Mouse (Mus musculus): ENCODE data around the gene Mapk13. TPM values are rescaled to one million over a fixed set of nuclear protein-coding genes. Genes with fewer than 3 reads are reported as not detected.
A peak's percentile ranks its signal among the peaks of the same experiment; 100 is the strongest.
"Not testable (repeated sequence)": the region's sequence is repeated elsewhere in the genome, so short reads cannot be mapped to it uniquely, and the experiment has no call there.

Gene Mapk13
- 211 and 220 TPM in 2 replicates for polyA plus RNA-seq (2015; fragmentation: Nextera tagmentation; extraction: Ambion mirVana)

- no peaks in the 10 kb centered on the region for H3K36me3 ChIP-seq (ENCODE audit: control insufficient read depth, insufficient read depth, low read length)
- TF ChIP-seq EP300 (optimal IDR thresholded peaks at IDR 0.05): no peak
- no peak for TF ChIP-seq CTCF (IDR thresholded peaks at IDR 0.05; ENCODE audit: low read depth)
- peak within 1 kb of the TSS; percentile 83 for H3K4me2 ChIP-seq (replicated peaks; ENCODE audit: low read depth)
- DNase-seq (ENCODE audit: low spot score) (peak; percentile 90), ATAC-seq (ENCODE audit: low FRiP score, low TSS enrichment) (peak; percentile 66)
- H3K4me3 ChIP-seq (ENCODE audit: low read depth, low read length): peak within 1 kb of the TSS; percentile 64
- H3K4me1 ChIP-seq (replicated peaks; ENCODE audit: control insufficient read depth, insufficient read depth): peaks cover 2% of the 10 kb centered on the region
- no peaks in the 10 kb centered on the region for H3K9me3 ChIP-seq (ENCODE audit: control insufficient read depth, low read length)
- H3K27ac ChIP-seq (replicated peaks): peak within 1 kb of the TSS; percentile 86
- peak within 1 kb of the TSS; percentile 83 for H3K9ac ChIP-seq (ENCODE audit: low read length)
- WGBS: 3% methylated on average over 49 of the region's 58 CpGs
- H3K27me3 ChIP-seq (ENCODE audit: control insufficient read depth, insufficient read depth, low read length): no peaks in the 10 kb centered on the region
Observed at GRCm38 (mm10) chr17:28769121-28769874, at the start of gene Mapk13. Gene Mapk13 (plus strand): TSS chr17:28769297.

GRCm38 (mm10) chr17:28725783-28726182 lies 43.3 kb upstream of the Mapk13 start, which contains the start of gene AC170998.1:
Gene AC170998.1 (plus strand): TSS chr17:28726083.
- TF ChIP-seq CTCF (IDR thresholded peaks at IDR 0.05; ENCODE audit: low read depth) (no peak), EP300 (optimal IDR thresholded peaks at IDR 0.05) (no peak)
- Histone ChIP-seq H3K4me2 (replicated peaks; ENCODE audit: low read depth) (no peak within 1 kb of the TSS), H3K4me1 (replicated peaks; ENCODE audit: control insufficient read depth, insufficient read depth) (no peaks in the 10 kb centered on the region), H3K27ac (replicated peaks) (no peak within 1 kb of the TSS), H3K36me3 (ENCODE audit: control insufficient read depth, insufficient read depth, low read length) (peaks cover 38% of the 10 kb centered on the region), H3K9me3 (ENCODE audit: control insufficient read depth, low read length) (no peaks in the 10 kb centered on the region), H3K27me3 (ENCODE audit: control insufficient read depth, insufficient read depth, low read length) (no peaks in the 10 kb centered on the region), H3K4me3 (ENCODE audit: low read depth, low read length) (no peak within 1 kb of the TSS), H3K9ac (ENCODE audit: low read length) (no peak within 1 kb of the TSS)
- no peak for ATAC-seq (ENCODE audit: low FRiP score, low TSS enrichment)
- DNase-seq (ENCODE audit: low spot score): no peak
- 88% methylated on average over 4 of the region's 4 CpGs for WGBS

DNA sequence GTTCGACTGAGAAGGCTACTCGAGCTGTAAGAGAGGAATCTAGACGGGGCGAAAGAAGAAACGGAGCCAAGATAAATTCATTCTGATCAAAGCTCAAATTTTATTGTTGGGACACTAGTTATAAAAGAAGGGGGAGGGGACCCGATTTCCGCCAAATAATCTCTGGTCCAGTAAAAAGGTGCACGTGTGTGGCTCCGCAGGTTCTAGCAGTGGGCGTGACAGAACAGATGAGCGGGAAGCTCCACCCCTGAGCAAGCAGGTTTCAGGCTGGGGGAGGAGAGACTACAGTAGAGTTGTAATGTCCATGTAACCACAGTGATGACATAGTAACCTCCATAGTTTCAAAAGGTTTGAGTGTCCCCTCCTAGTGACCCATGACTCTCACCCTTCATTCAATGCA lies 41.6 kb upstream of the Mapk13 start:
- H3K4me1 ChIP-seq (replicated peaks; ENCODE audit: control insufficient read depth, insufficient read depth); H3K9me3 ChIP-seq (ENCODE audit: control insufficient read depth, low read length); ATAC-seq (ENCODE audit: low FRiP score, low TSS enrichment); DNase-seq (ENCODE audit: low spot score); H3K4me3 ChIP-seq (ENCODE audit: low read depth, low read length); H3K9ac ChIP-seq (ENCODE audit: low read length); H3K4me2 ChIP-seq (replicated peaks; ENCODE audit: low read depth); H3K27ac ChIP-seq (replicated peaks); H3K27me3 ChIP-seq (ENCODE audit: control insufficient read depth, insufficient read depth, low read length): not testable (repeated sequence)
- peaks cover 37% of the 10 kb centered on the region for H3K36me3 ChIP-seq (ENCODE audit: control insufficient read depth, insufficient read depth, low read length)
- 81% methylated on average over 11 of the region's 11 CpGs for WGBS

DNA sequence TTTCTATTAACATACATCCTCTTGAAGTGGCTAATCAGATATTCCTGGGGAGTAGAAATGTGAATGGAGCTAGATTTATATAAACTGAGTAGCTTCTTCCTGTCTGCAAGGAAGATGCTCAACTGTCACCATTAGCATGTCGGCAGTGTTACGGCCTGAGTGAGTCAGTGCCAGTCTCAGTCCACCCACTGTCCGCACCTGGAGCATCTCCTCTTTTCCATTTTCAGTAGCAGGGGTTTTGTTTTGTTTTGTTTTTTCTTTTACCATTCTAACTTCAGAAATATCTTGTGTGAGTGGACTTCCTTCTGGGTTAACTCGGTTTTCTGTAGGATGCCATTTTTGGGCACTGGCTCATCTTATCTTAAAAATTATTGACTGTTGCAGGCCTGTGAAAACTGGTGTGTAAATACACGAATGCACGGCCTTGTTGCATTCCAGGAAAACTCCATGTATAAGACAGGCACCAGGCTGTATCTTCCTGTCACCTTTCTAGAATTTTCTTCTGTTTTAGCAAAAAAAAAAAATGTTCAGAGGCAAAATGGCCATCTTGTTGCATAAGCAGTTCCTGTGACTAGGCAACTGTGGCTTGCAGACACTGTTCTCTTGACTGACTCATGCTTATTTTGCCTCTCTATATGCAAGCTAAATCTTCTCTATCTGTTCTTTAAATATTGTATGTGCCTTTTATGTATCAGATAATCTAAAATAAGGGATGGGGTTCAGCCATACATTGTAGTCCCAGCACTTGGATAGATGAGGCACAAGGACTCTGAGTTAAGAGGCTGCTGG lies 33.6 kb upstream of the Mapk13 start:
- Histone ChIP-seq H3K4me2 (replicated peaks; ENCODE audit: low read depth) (no peak overlapping the region), H3K9me3 (ENCODE audit: control insufficient read depth, low read length) (no peaks in the 10 kb centered on the region), H3K27me3 (ENCODE audit: control insufficient read depth, insufficient read depth, low read length) (no peaks in the 10 kb centered on the region), H3K9ac (ENCODE audit: low read length) (no peak overlapping the region), H3K36me3 (ENCODE audit: control insufficient read depth, insufficient read depth, low read length) (peaks cover 15% of the 10 kb centered on the region), H3K4me3 (ENCODE audit: low read depth, low read length) (no peak overlapping the region), H3K4me1 (replicated peaks; ENCODE audit: control insufficient read depth, insufficient read depth) (no peaks in the 10 kb centered on the region), H3K27ac (replicated peaks) (no peak overlapping the region)
- ATAC-seq (ENCODE audit: low FRiP score, low TSS enrichment) (no peak), DNase-seq (ENCODE audit: low spot score) (no peak)
- 81% methylated on average over 6 of the region's 6 CpGs for WGBS
- TF ChIP-seq CTCF (IDR thresholded peaks at IDR 0.05; ENCODE audit: low read depth): no peak
- no peak for TF ChIP-seq EP300 (optimal IDR thresholded peaks at IDR 0.05)

- no peak for TF ChIP-seq EP300 (optimal IDR thresholded peaks at IDR 0.05)
- TF ChIP-seq CTCF (IDR thresholded peaks at IDR 0.05; ENCODE audit: low read depth): no peak
- H3K36me3 ChIP-seq (ENCODE audit: control insufficient read depth, insufficient read depth, low read length): peaks cover 12% of the 10 kb centered on the region
- 81% methylated on average over 4 of the region's 4 CpGs for WGBS
Observed at GRCm38 (mm10) chr17:28736486-28736885, 32.6 kb upstream of the Mapk13 start.

GRCm38 (mm10) chr17:28737973-28738372 lies 31.1 kb upstream of the Mapk13 start:
- no peak overlapping the region for H3K4me2 ChIP-seq (replicated peaks; ENCODE audit: low read depth)
- H3K36me3 ChIP-seq (ENCODE audit: control insufficient read depth, insufficient read depth, low read length): peaks cover 7% of the 10 kb centered on the region
- WGBS: 86% methylated on average over 4 of the region's 4 CpGs
- no peak overlapping the region for H3K4me3 ChIP-seq (ENCODE audit: low read depth, low read length)
- no peak overlapping the region for H3K27ac ChIP-seq (replicated peaks)
- H3K9ac ChIP-seq (ENCODE audit: low read length): no peak overlapping the region
- H3K4me1 ChIP-seq (replicated peaks; ENCODE audit: control insufficient read depth, insufficient read depth): no peaks in the 10 kb centered on the region
- H3K9me3 ChIP-seq (ENCODE audit: control insufficient read depth, low read length): no peaks in the 10 kb centered on the region
- TF ChIP-seq CTCF (IDR thresholded peaks at IDR 0.05; ENCODE audit: low read depth) (no peak), EP300 (optimal IDR thresholded peaks at IDR 0.05) (no peak)
- no peak; the same call in 1 of the 2 replicates for ATAC-seq (ENCODE audit: low FRiP score, low TSS enrichment)
- no peak for DNase-seq (ENCODE audit: low spot score)
- H3K27me3 ChIP-seq (ENCODE audit: control insufficient read depth, insufficient read depth, low read length): no peaks in the 10 kb centered on the region

More at GRCm38 (mm10) chr17:28736486-28736885, 32.6 kb upstream of the Mapk13 start:
- Histone ChIP-seq H3K9ac (ENCODE audit: low read length) (no peak overlapping the region), H3K4me1 (replicated peaks; ENCODE audit: control insufficient read depth, insufficient read depth) (no peaks in the 10 kb centered on the region), H3K27ac (replicated peaks) (no peak overlapping the region), H3K4me2 (replicated peaks; ENCODE audit: low read depth) (no peak overlapping the region), H3K9me3 (ENCODE audit: control insufficient read depth, low read length) (no peaks in the 10 kb centered on the region), H3K27me3 (ENCODE audit: control insufficient read depth, insufficient read depth, low read length) (no peaks in the 10 kb centered on the region), H3K4me3 (ENCODE audit: low read depth, low read length) (no peak overlapping the region)
- ATAC-seq (ENCODE audit: low FRiP score, low TSS enrichment): 0 out of 2 replicates have a peak, but pooled peaks have one; percentile 43
- no peak for DNase-seq (ENCODE audit: low spot score)
